Mouse (Mus musculus) heart, postnatal 0 days (tissue): ENCODE measurements around the gene Amn1.

Experiments
- CTCF ChIP-seq: IDR thresholded peaks from 2 replicates; pipeline ENCODE4 v1.5.1; 2016; ENCODE audit warnings: antibody characterized with exemption, control low read depth, low read depth
- EP300 ChIP-seq: IDR thresholded peaks from 2 replicates; pipeline ENCODE4 v1.6.1; 2016; ENCODE audit warnings: antibody characterized with exemption, low read depth

- TF ChIP-seq CTCF (peak; percentile 79), EP300 (no peak)
Observed at GRCm38 (mm10) chr6:149119853-149120252, 68.7 kb downstream of the Amn1 start.
